Mouse (Mus musculus) adrenal gland, adult 2 months (tissue): Measurements from ENCODE around the gene Palld. TPM values are rescaled to one million over a fixed set of nuclear protein-coding genes. Genes with fewer than 3 reads are reported as not detected.

ENCODE experiments used
- DNase-seq: peaks from one replicate; pipeline ENCODE4 v3.0.0; 2021
- polyA plus RNA-seq: library from polyadenylated mRNA; depleted of rRNA; stranded (reverse); fragments of >200 nt; gene quantifications from 2 replicates; pipeline ENCODE4 v1.2.3, GENCODE M21; 2012
- total RNA-seq, 2 experiments: library from RNA; stranded (reverse); gene quantifications; 2 replicates each; pipeline ENCODE4 v1.2.3; 2021

The Palld gene
- total and polyA plus RNA-seq, 3 experiments: 30.5 to 40.6 (median 35.8) TPM

- DNase-seq: no peak
Observed at GRCm38 (mm10) chr8:61587731-61588130, 314.8 kb downstream of the Palld start.

- DNase-seq: no peak
Observed at GRCm38 (mm10) chr8:61586529-61586928, 316.0 kb downstream of the Palld start.

- no peak for DNase-seq
Observed at GRCm38 (mm10) chr8:61585746-61586145, 316.7 kb downstream of the Palld start.

- DNase-seq: no peak
Observed at GRCm38 (mm10) chr8:61584714-61585383, 317.6 kb downstream of the Palld start.

GRCm38 (mm10) chr8:61582547-61582946, 319.9 kb downstream of the Palld start:
- DNase-seq: no peak

GRCm38 (mm10) chr8:61581259-61581658, 321.2 kb downstream of the Palld start:
- DNase-seq: no peak

GRCm38 (mm10) chr8:61579831-61580230, 322.7 kb downstream of the Palld start:
- no peak for DNase-seq

GRCm38 (mm10) chr8:61578754-61579153, 323.7 kb downstream of the Palld start:
- DNase-seq: no peak

GRCm38 (mm10) chr8:61575096-61575653, 327.3 kb downstream of the Palld start:
- no peak for DNase-seq

- DNase-seq: no peak
Observed at GRCm38 (mm10) chr8:61574526-61574925, 328.0 kb downstream of the Palld start.

GRCm38 (mm10) chr8:61573179-61573937, 329.1 kb downstream of the Palld start:
- DNase-seq: no peak

GRCm38 (mm10) chr8:61572697-61573096, 329.8 kb downstream of the Palld start:
- no peak for DNase-seq

- DNase-seq: no peak
Observed at GRCm38 (mm10) chr8:61570637-61571036, 331.9 kb downstream of the Palld start.

- DNase-seq: no peak
Observed at GRCm38 (mm10) chr8:61569721-61570120, 332.8 kb downstream of the Palld start.

GRCm38 (mm10) chr8:61569211-61569610, 333.3 kb downstream of the Palld start:
- no peak for DNase-seq

GRCm38 (mm10) chr8:61563378-61563777, 339.1 kb downstream of the Palld start:
- peak; percentile 34 for DNase-seq

- no peak for DNase-seq
Observed at GRCm38 (mm10) chr8:61562626-61563025, 339.9 kb downstream of the Palld start.

- no peak for DNase-seq
Observed at GRCm38 (mm10) chr8:61561220-61561619, 341.3 kb downstream of the Palld start.

GRCm38 (mm10) chr8:61559979-61560378, 342.5 kb downstream of the Palld start:
- no peak for DNase-seq

- DNase-seq: no peak
Observed at GRCm38 (mm10) chr8:61559450-61559849, 343.0 kb downstream of the Palld start.

GRCm38 (mm10) chr8:61558051-61558846, 344.2 kb downstream of the Palld start:
- no peak for DNase-seq

- no peak for DNase-seq
Observed at GRCm38 (mm10) chr8:61557036-61557435, 345.5 kb downstream of the Palld start.
